Mouse (Mus musculus) erythroid progenitor cell, adult 5-6 weeks (primary cell): ENCODE measurements around the gene P4hb. TPM values are rescaled to one million over a fixed set of nuclear protein-coding genes. Genes with fewer than 3 reads are reported as not detected.
A peak's percentile ranks its signal among the peaks of the same experiment; 100 is the strongest.

Experiments
- ATAC-seq: replicated peaks from 2 replicates; pipeline ENCODE4 v1.8.0; 2016; ENCODE audit warnings: moderate number of reproducible peaks, mild to moderate bottlenecking, moderate TSS enrichment, inconsistent platforms; ENCODE audit not compliant: poor library complexity, low FRiP score, severe bottlenecking
- total RNA-seq, 2 experiments: library from RNA; stranded (forward) in 1 of 2; stranded (reverse) in 1 of 2; fragments of 150-400 nt in 1 of 2; fragments of 186-747, 209-891 nt in 1 of 2; gene quantifications; 2 replicates each; pipeline versions ENCODE4 v1.2.3 to v1.2.4; 2015 to 2017; ENCODE audit warnings: low replicate concordance in 2 of 2

P4hb gene
- total RNA-seq, 2 experiments from 2014 or later, result 104 to 112 TPM

GRCm38 (mm10) chr11:120547469-120547868, 25.6 kb downstream of the P4hb start:
- ATAC-seq, result no peak

- ATAC-seq, result no peak
These were observed 27.1 kb downstream of the P4hb start for GRCm38 (mm10) chr11:120545964-120546363.

- ATAC-seq, result no peak
These were observed 30.7 kb downstream of the P4hb start for GRCm38 (mm10) chr11:120542376-120542775.

- ATAC-seq, result no peak
These were observed 31.1 kb downstream of the P4hb start for GRCm38 (mm10) chr11:120541907-120542306.

- no peak for ATAC-seq
These were observed 33.6 kb downstream of the P4hb start for GRCm38 (mm10) chr11:120539285-120540014.

- no peak for ATAC-seq
These were observed 34.1 kb downstream of the P4hb start for GRCm38 (mm10) chr11:120538955-120539284.

GRCm38 (mm10) chr11:120538485-120538884, 34.6 kb downstream of the P4hb start:
- no peak for ATAC-seq

- no peak for ATAC-seq
These were observed 37.2 kb downstream of the P4hb start for GRCm38 (mm10) chr11:120535804-120536203.

- ATAC-seq, result no peak
These were observed 37.9 kb downstream of the P4hb start for GRCm38 (mm10) chr11:120535145-120535544.

GRCm38 (mm10) chr11:120534093-120534492, 39.0 kb downstream of the P4hb start:
- no peak for ATAC-seq

GRCm38 (mm10) chr11:120531646-120532045, 41.4 kb downstream of the P4hb start:
- no peak for ATAC-seq

GRCm38 (mm10) chr11:120530085-120530964, 42.7 kb downstream of the P4hb start, which contains the start of gene Gcgr:
TSS of gene Gcgr (plus strand) at chr11:120530699.
- ATAC-seq, result no peak

GRCm38 (mm10) chr11:120528903-120529302, 44.1 kb downstream of the P4hb start:
- ATAC-seq, result no peak

GRCm38 (mm10) chr11:120527690-120528354, 45.2 kb downstream of the P4hb start:
- peak; percentile 66 for ATAC-seq

- no peak for ATAC-seq
These were observed 47.1 kb downstream of the P4hb start for GRCm38 (mm10) chr11:120525959-120526358.

- ATAC-seq, result no peak
These were observed 50.5 kb downstream of the P4hb start for GRCm38 (mm10) chr11:120522581-120522980.

GRCm38 (mm10) chr11:120520967-120521540, 52.0 kb downstream of the P4hb start:
- no peak for ATAC-seq

GRCm38 (mm10) chr11:120520498-120520897, 52.6 kb downstream of the P4hb start:
- ATAC-seq, result no peak

GRCm38 (mm10) chr11:120519738-120520137, 53.3 kb downstream of the P4hb start:
- ATAC-seq, result no peak

GRCm38 (mm10) chr11:120518558-120518957, 54.5 kb downstream of the P4hb start:
- ATAC-seq, result no peak
